Mouse (Mus musculus): ENCODE results near the gene Olfr767. TPM values are rescaled to one million over a fixed set of nuclear protein-coding genes. Genes with fewer than 3 reads are reported as not detected.
A peak's percentile ranks its signal among the peaks of the same experiment; 100 is the strongest.
"Not testable (repeated sequence)": the region's sequence is repeated elsewhere in the genome, so short reads cannot be mapped to it uniquely, and the experiment has no call there.

The Olfr767 gene
- not detected in 2 replicates for polyA plus RNA-seq (2015; fragmentation: Nextera tagmentation; extraction: Ambion mirVana)

DNA sequence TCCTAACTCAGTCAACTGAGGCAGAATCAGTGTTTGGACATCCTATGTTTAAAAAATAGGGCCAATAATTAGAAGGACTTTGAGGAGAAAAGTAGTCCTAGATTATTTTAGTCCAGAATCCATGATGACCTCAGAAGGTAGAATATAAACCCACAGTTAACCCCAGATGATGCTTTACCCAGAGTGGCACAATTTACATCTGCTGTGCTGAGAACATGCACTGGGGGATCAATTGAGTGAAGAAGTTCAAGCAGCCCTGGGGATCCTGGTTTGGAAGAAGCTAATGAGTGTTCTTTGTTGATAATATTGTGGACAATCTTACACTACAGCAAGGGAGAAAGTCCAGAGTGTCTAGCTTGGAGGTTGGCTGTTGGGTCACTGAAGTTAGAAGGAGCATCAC lies at the start of gene Olfr767:
Gene Olfr767, minus strand, starts transcription at position 101 of the 400 bp plus-strand sequence.
- not testable (repeated sequence) for H3K9me3 ChIP-seq; H3K27ac ChIP-seq; H3K36me3 ChIP-seq; H3K4me3 ChIP-seq; ATAC-seq (ENCODE audit: low FRiP score); H3K9ac ChIP-seq; H3K4me2 ChIP-seq; H3K4me1 ChIP-seq (replicated peaks); H3K27me3 ChIP-seq

GRCm38 (mm10) chr10:129117761-129118160 lies 35.1 kb upstream of the Olfr767 start, which contains the start of gene Olfr769:
Gene Olfr769 (minus strand): TSS chr10:129117861.
- WGBS, result 92% methylated on average over 2 of the region's 2 CpGs
- no peak within 1 kb of the TSS for H3K4me2 ChIP-seq
- H3K27ac ChIP-seq, result no peak within 1 kb of the TSS

GRCm38 (mm10) chr10:129115146-129115545 lies 32.4 kb upstream of the Olfr767 start:
- H3K27ac ChIP-seq, result no peak overlapping the region
- no peaks in the 10 kb centered on the region for H3K36me3 ChIP-seq
- ATAC-seq (ENCODE audit: low FRiP score), result no peak

More at GRCm38 (mm10) chr10:129117761-129118160, 35.1 kb upstream of the Olfr767 start, which contains the start of gene Olfr769:
- ATAC-seq (ENCODE audit: low FRiP score), result no peak
- Histone ChIP-seq H3K4me1 (replicated peaks) (no peaks in the 10 kb centered on the region), H3K27me3 (no peaks in the 10 kb centered on the region), H3K9ac (no peak within 1 kb of the TSS), H3K4me3 (no peak within 1 kb of the TSS), H3K36me3 (no peaks in the 10 kb centered on the region), H3K9me3 (no peaks in the 10 kb centered on the region)

GRCm38 (mm10) chr10:129101231-129101630 lies 18.5 kb upstream of the Olfr767 start:
- Histone ChIP-seq H3K4me2 (no peak overlapping the region), H3K9me3 (no peaks in the 10 kb centered on the region), H3K9ac (no peak overlapping the region), H3K4me1 (replicated peaks) (no peaks in the 10 kb centered on the region), H3K36me3 (no peaks in the 10 kb centered on the region), H3K4me3 (no peak overlapping the region), H3K27ac (no peak overlapping the region), H3K27me3 (no peaks in the 10 kb centered on the region)
- no peak for ATAC-seq (ENCODE audit: low FRiP score)
- WGBS, result 39% methylated on average over 3 of the region's 3 CpGs

More at GRCm38 (mm10) chr10:129115146-129115545, 32.4 kb upstream of the Olfr767 start:
- Histone ChIP-seq H3K4me1 (replicated peaks) (no peaks in the 10 kb centered on the region), H3K4me3 (no peak overlapping the region), H3K4me2 (no peak overlapping the region), H3K9ac (no peak overlapping the region), H3K9me3 (no peaks in the 10 kb centered on the region), H3K27me3 (no peaks in the 10 kb centered on the region)
- whole genome bisulfite sequencing, result 94% methylated on average over 3 of the region's 3 CpGs

DNA sequence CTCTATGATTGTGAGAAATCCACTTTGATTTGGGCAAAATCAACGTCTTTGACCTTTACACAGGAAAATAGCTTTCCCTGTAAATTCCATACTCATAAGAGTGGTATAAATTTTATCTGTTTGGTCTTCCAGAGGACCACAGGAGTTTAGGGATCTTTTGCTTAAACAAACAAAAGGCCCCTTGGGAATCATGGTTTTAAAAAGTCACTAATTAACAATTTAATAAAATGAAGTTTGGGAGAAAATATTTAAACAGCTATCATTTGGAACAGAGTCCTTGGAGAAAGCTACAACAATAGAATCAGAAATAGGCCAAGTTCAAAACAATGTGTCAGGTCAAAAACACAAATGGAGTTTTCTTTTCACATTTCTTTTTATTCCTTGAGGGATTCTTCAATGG lies 16.6 kb upstream of the Olfr767 start, which contains the start of gene Olfr768:
Gene Olfr768, minus strand, starts transcription at position 101 of the 400 bp plus-strand sequence.
- no peaks in the 10 kb centered on the region for H3K27me3 ChIP-seq
- H3K4me2 ChIP-seq, result no peak within 1 kb of the TSS
- no peak within 1 kb of the TSS for H3K9ac ChIP-seq
- ATAC-seq (ENCODE audit: low FRiP score), result no peak
- H3K36me3 ChIP-seq, result no peaks in the 10 kb centered on the region
- H3K4me1 ChIP-seq (replicated peaks), result no peaks in the 10 kb centered on the region
- H3K9me3 ChIP-seq, result no peaks in the 10 kb centered on the region
- H3K4me3 ChIP-seq, result no peak within 1 kb of the TSS
- WGBS, result 91% methylated on average over 1 of the region's 1 CpGs
- H3K27ac ChIP-seq, result no peak within 1 kb of the TSS

DNA sequence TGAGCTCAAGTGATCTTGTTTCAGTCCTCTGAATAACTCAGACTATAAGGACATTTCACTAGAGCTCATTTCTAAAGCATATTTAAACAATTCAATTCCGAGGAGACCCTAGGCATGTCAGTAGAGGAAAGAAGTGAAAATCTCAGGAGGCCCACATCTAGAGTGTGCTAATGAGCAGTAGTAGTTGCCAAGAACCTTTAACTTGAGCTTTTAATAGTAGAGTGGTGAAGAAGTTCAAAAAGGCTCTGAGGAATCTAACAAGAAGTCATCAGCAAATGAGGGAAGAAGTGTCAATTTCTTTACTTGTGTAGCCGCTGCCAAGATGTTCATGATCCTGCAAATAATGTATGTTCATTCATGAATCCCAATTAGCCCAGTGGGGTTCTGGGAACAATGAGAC lies 13.8 kb downstream of the Olfr767 start, which contains the start of gene Olfr766-ps1:
Gene Olfr766-ps1, minus strand, starts transcription at position 101 of the 400 bp plus-strand sequence.
- ATAC-seq (ENCODE audit: low FRiP score), result no peak
- no peaks in the 10 kb centered on the region for H3K9me3 ChIP-seq
- H3K27ac ChIP-seq, result no peak within 1 kb of the TSS
- H3K4me2 ChIP-seq, result no peak within 1 kb of the TSS
- H3K4me1 ChIP-seq (replicated peaks), result no peaks in the 10 kb centered on the region
- no peak within 1 kb of the TSS for H3K9ac ChIP-seq
- no peaks in the 10 kb centered on the region for H3K27me3 ChIP-seq
- WGBS, result 80% methylated on average over 2 of the region's 2 CpGs
- no peak within 1 kb of the TSS for H3K4me3 ChIP-seq
- H3K36me3 ChIP-seq, result no peaks in the 10 kb centered on the region

DNA sequence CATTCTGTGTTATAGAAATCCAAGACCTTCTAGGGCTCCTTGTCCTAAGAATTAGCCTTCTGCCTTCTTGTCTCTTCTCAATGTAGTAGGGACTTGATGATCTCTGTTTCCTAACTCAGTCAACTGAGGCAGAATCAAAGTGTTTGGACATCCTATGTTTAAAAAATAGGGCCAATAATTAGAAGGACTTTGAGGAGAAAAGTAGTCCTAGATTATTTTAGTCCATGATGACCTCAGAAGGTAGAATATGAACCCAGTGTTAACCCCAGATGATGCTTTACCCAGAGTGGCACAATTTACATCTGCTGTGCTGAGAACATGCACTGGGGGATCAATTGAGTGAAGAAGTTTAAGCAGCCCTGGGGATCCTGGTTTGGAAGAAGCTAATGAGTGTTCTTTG lies 32.8 kb downstream of the Olfr767 start, which contains the start of gene Olfr765:
Gene Olfr765, minus strand, starts transcription at position 101 of the 400 bp plus-strand sequence.
- not testable (repeated sequence) for H3K4me3 ChIP-seq, H3K27me3 ChIP-seq

GRCm38 (mm10) chr10:129039796-129040195 lies 42.9 kb downstream of the Olfr767 start, which contains the start of gene Olfr764-ps1:
Gene Olfr764-ps1 (minus strand): TSS chr10:129039896.
- WGBS, result 89% methylated on average over 3 of the region's 3 CpGs
- H3K4me2 ChIP-seq, result no peak within 1 kb of the TSS
- ATAC-seq (ENCODE audit: low FRiP score), result no peak
- H3K4me1 ChIP-seq (replicated peaks), result no peaks in the 10 kb centered on the region
- no peak within 1 kb of the TSS for H3K4me3 ChIP-seq
- no peak within 1 kb of the TSS for H3K27ac ChIP-seq
- no peaks in the 10 kb centered on the region for H3K9me3 ChIP-seq
- no peak within 1 kb of the TSS for H3K9ac ChIP-seq
- no peaks in the 10 kb centered on the region for H3K27me3 ChIP-seq
- H3K36me3 ChIP-seq, result no peaks in the 10 kb centered on the region

More for the DNA sequence above, 32.8 kb downstream of the Olfr767 start, which contains the start of gene Olfr765:
- not testable (repeated sequence) for H3K4me2 ChIP-seq; H3K27ac ChIP-seq; ATAC-seq (ENCODE audit: low FRiP score); H3K9me3 ChIP-seq; H3K4me1 ChIP-seq (replicated peaks); H3K9ac ChIP-seq; H3K36me3 ChIP-seq

DNA sequence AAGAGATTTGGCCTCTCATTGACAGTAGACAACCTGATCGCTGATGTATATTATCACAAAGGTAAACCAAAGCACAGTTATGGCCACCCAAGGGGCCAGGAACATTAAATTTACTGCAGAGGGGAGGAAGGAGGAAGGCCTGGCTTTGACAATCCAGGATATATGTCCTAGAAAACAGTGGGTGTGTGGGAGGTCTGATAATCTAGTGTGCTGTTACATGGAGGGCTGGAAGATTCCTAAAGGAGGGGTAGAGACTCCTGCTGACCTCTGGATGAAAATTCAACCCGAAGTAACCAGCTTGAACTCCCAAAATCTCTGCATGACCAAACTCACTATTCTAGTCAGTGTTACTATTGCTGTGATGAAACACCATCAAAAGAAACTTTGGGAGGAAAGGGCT lies 54.4 kb downstream of the Olfr767 start:
- H3K4me2 ChIP-seq, result no peak overlapping the region
- no peaks in the 10 kb centered on the region for H3K4me1 ChIP-seq (replicated peaks)
- H3K36me3 ChIP-seq, result no peaks in the 10 kb centered on the region
- no peaks in the 10 kb centered on the region for H3K27me3 ChIP-seq
- no peak overlapping the region for H3K4me3 ChIP-seq
- H3K9ac ChIP-seq, result no peak overlapping the region
- H3K27ac ChIP-seq, result no peak overlapping the region
- WGBS, result 85% methylated on average over 2 of the region's 2 CpGs
- ATAC-seq (ENCODE audit: low FRiP score), result no peak
- H3K9me3 ChIP-seq, result no peaks in the 10 kb centered on the region

GRCm38 (mm10) chr10:129026018-129026662 lies 56.6 kb downstream of the Olfr767 start:
- Histone ChIP-seq H3K9ac (no peak overlapping the region), H3K9me3 (no peaks in the 10 kb centered on the region), H3K27ac (no peak overlapping the region), H3K27me3 (no peaks in the 10 kb centered on the region), H3K36me3 (no peaks in the 10 kb centered on the region), H3K4me1 (replicated peaks) (no peaks in the 10 kb centered on the region), H3K4me3 (no peak overlapping the region), H3K4me2 (no peak overlapping the region)
- peak; percentile 80 for ATAC-seq (ENCODE audit: low FRiP score)
- 63% methylated on average over 3 of the region's 3 CpGs for WGBS

Data from hindbrain, embryonic 13.5 days (tissue).